Mouse (Mus musculus): ENCODE measurements around the gene Prkg1. TPM values are rescaled to one million over a fixed set of nuclear protein-coding genes. Genes with fewer than 3 reads are reported as not detected.

Gene Prkg1
- total and polyA plus RNA-seq, 2 experiments from 2014 or later: 5.1 to 9.9 TPM

- Histone ChIP-seq H3K36me3 (ENCODE audit: insufficient read depth, low read length) (no peaks in the 10 kb centered on the region), H3K27ac (ENCODE audit: low read depth, low read length) (no peak overlapping the region), H3K9me3 (ENCODE audit: low read length) (no peaks in the 10 kb centered on the region), H3K27me3 (ENCODE audit: insufficient read depth, low read length) (no peaks in the 10 kb centered on the region), H3K4me2 (ENCODE audit: low read depth, low read length, poor library complexity, severe bottlenecking) (no peak overlapping the region), H3K4me3 (ENCODE audit: low read depth, low read length) (no peak overlapping the region), H3K9ac (replicated peaks; ENCODE audit: low read length, poor library complexity, severe bottlenecking) (no peak overlapping the region), H3K4me1 (ENCODE audit: insufficient read depth, low read length) (no peaks in the 10 kb centered on the region)
- ATAC-seq (ENCODE audit: low FRiP score) (no peak), DNase-seq (ENCODE audit: low spot score) (no peak)
- WGBS: 97% methylated on average over 2 of the region's 2 CpGs
- TF ChIP-seq CTCF (IDR thresholded peaks at IDR 0.05): no peak
These were observed 617.4 kb downstream of the Prkg1 start for GRCm38 (mm10) chr19:31147457-31147856.

- no peak for DNase-seq (ENCODE audit: low spot score)
- TF ChIP-seq CTCF (IDR thresholded peaks at IDR 0.05): no peak
- Histone ChIP-seq H3K27ac (ENCODE audit: low read depth, low read length) (no peak overlapping the region), H3K27me3 (ENCODE audit: insufficient read depth, low read length) (no peaks in the 10 kb centered on the region), H3K4me2 (ENCODE audit: low read depth, low read length, poor library complexity, severe bottlenecking) (no peak overlapping the region), H3K9me3 (ENCODE audit: low read length) (no peaks in the 10 kb centered on the region), H3K4me3 (ENCODE audit: low read depth, low read length) (no peak overlapping the region), H3K36me3 (ENCODE audit: insufficient read depth, low read length) (no peaks in the 10 kb centered on the region), H3K9ac (replicated peaks; ENCODE audit: low read length, poor library complexity, severe bottlenecking) (no peak overlapping the region), H3K4me1 (ENCODE audit: insufficient read depth, low read length) (no peaks in the 10 kb centered on the region)
- ATAC-seq (ENCODE audit: low FRiP score): no peak
- WGBS: 56% methylated on average over 3 of the region's 3 CpGs
These were observed 618.7 kb downstream of the Prkg1 start for GRCm38 (mm10) chr19:31146156-31146555.

GRCm38 (mm10) chr19:31141905-31142304 lies 622.9 kb downstream of the Prkg1 start:
- ATAC-seq (ENCODE audit: low FRiP score): no peak

GRCm38 (mm10) chr19:31136316-31136715 lies 628.5 kb downstream of the Prkg1 start:
- H3K9me3 ChIP-seq (ENCODE audit: low read length): no peaks in the 10 kb centered on the region
- no peaks in the 10 kb centered on the region for H3K27me3 ChIP-seq (ENCODE audit: insufficient read depth, low read length)
- H3K27ac ChIP-seq (ENCODE audit: low read depth, low read length): no peak overlapping the region
- DNase-seq (ENCODE audit: low spot score) (no peak), ATAC-seq (ENCODE audit: low FRiP score) (no peak)
- no peak overlapping the region for H3K4me2 ChIP-seq (ENCODE audit: low read depth, low read length, poor library complexity, severe bottlenecking)
- no peaks in the 10 kb centered on the region for H3K36me3 ChIP-seq (ENCODE audit: insufficient read depth, low read length)
- no peak overlapping the region for H3K9ac ChIP-seq (replicated peaks; ENCODE audit: low read length, poor library complexity, severe bottlenecking)
- H3K4me3 ChIP-seq (ENCODE audit: low read depth, low read length): no peak overlapping the region
- 13% methylated on average over 2 of the region's 2 CpGs for WGBS
- no peaks in the 10 kb centered on the region for H3K4me1 ChIP-seq (ENCODE audit: insufficient read depth, low read length)
- TF ChIP-seq CTCF (IDR thresholded peaks at IDR 0.05): no peak

More at GRCm38 (mm10) chr19:31141905-31142304, 622.9 kb downstream of the Prkg1 start:
- WGBS: 88% methylated on average over 7 of the region's 7 CpGs
- no peak for DNase-seq (ENCODE audit: low spot score)
- Histone ChIP-seq H3K4me2 (ENCODE audit: low read depth, low read length, poor library complexity, severe bottlenecking) (no peak overlapping the region), H3K27ac (ENCODE audit: low read depth, low read length) (no peak overlapping the region), H3K4me1 (ENCODE audit: insufficient read depth, low read length) (no peaks in the 10 kb centered on the region), H3K4me3 (ENCODE audit: low read depth, low read length) (no peak overlapping the region), H3K36me3 (ENCODE audit: insufficient read depth, low read length) (no peaks in the 10 kb centered on the region), H3K9ac (replicated peaks; ENCODE audit: low read length, poor library complexity, severe bottlenecking) (no peak overlapping the region), H3K9me3 (ENCODE audit: low read length) (no peaks in the 10 kb centered on the region), H3K27me3 (ENCODE audit: insufficient read depth, low read length) (no peaks in the 10 kb centered on the region)
- no peak for TF ChIP-seq CTCF (IDR thresholded peaks at IDR 0.05)

- no peak overlapping the region for H3K4me2 ChIP-seq (ENCODE audit: low read depth, low read length, poor library complexity, severe bottlenecking)
- no peak for TF ChIP-seq CTCF (IDR thresholded peaks at IDR 0.05)
- H3K4me1 ChIP-seq (ENCODE audit: insufficient read depth, low read length): no peaks in the 10 kb centered on the region
- DNase-seq (ENCODE audit: low spot score) (no peak), ATAC-seq (ENCODE audit: low FRiP score) (no peak)
- no peak overlapping the region for H3K4me3 ChIP-seq (ENCODE audit: low read depth, low read length)
- no peak overlapping the region for H3K27ac ChIP-seq (ENCODE audit: low read depth, low read length)
- no peaks in the 10 kb centered on the region for H3K9me3 ChIP-seq (ENCODE audit: low read length)
- no peaks in the 10 kb centered on the region for H3K27me3 ChIP-seq (ENCODE audit: insufficient read depth, low read length)
- 88% methylated on average over 8 of the region's 8 CpGs for WGBS
- no peak overlapping the region for H3K9ac ChIP-seq (replicated peaks; ENCODE audit: low read length, poor library complexity, severe bottlenecking)
- no peaks in the 10 kb centered on the region for H3K36me3 ChIP-seq (ENCODE audit: insufficient read depth, low read length)
These were observed 632.2 kb downstream of the Prkg1 start for GRCm38 (mm10) chr19:31132614-31133013.

GRCm38 (mm10) chr19:31124628-31125027 lies 640.2 kb downstream of the Prkg1 start:
- no peak overlapping the region for H3K9ac ChIP-seq (replicated peaks; ENCODE audit: low read length, poor library complexity, severe bottlenecking)
- no peak for TF ChIP-seq CTCF (IDR thresholded peaks at IDR 0.05)
- WGBS: 81% methylated on average over 3 of the region's 3 CpGs
- H3K4me2 ChIP-seq (ENCODE audit: low read depth, low read length, poor library complexity, severe bottlenecking): no peak overlapping the region
- H3K27me3 ChIP-seq (ENCODE audit: insufficient read depth, low read length): no peaks in the 10 kb centered on the region
- H3K27ac ChIP-seq (ENCODE audit: low read depth, low read length): no peak overlapping the region
- no peaks in the 10 kb centered on the region for H3K36me3 ChIP-seq (ENCODE audit: insufficient read depth, low read length)
- no peak overlapping the region for H3K4me3 ChIP-seq (ENCODE audit: low read depth, low read length)
- DNase-seq (ENCODE audit: low spot score): no peak
- no peak for ATAC-seq (ENCODE audit: low FRiP score)
- no peaks in the 10 kb centered on the region for H3K4me1 ChIP-seq (ENCODE audit: insufficient read depth, low read length)
- no peaks in the 10 kb centered on the region for H3K9me3 ChIP-seq (ENCODE audit: low read length)

Data from midbrain, postnatal 0 days (tissue).